ENCODE assay signal across 21 mouse cellular contexts in genomic region chr13:20687453-20687852, GRCm38 (mm10).
DNase-seq lines count a peak whose midpoint lies in the region; ATAC-seq and TF ChIP-seq lines count a peak whose summit lies in the region.
"Had no signal": no experiment of that assay in that cellular context is flagged by ENCODE, and none has a peak within 500 bp of the region (broad histone marks: within the 10 kb centered on the region; RNA-seq: fewer than 3 reads in every experiment).

No protein-coding gene starts in this region.

- no peak for ATAC-seq in hindbrain, embryonic 14.5 days (ENCODE audit: low FRiP score)
- no peak for ATAC-seq in hindbrain, postnatal 0 days
- ATAC-seq in neural tube, embryonic 13.5 days (ENCODE audit: low read depth), result no peak
- no peak for ATAC-seq in neural tube, embryonic 15.5 days (ENCODE audit: low FRiP score)
- ATAC-seq: forebrain, embryonic 14.5 days had no signal

- peak overlapping the region; percentile 43; the same call in 1 of the 2 replicates for H3K27ac ChIP-seq in hindbrain, embryonic 14.5 days
- no peak overlapping the region for H3K27ac ChIP-seq in hindbrain, postnatal 0 days
- peak overlapping the region; percentile 2; the same call in 1 of the 2 replicates for H3K27ac ChIP-seq in neural tube, embryonic 13.5 days (replicated peaks)
- H3K27ac ChIP-seq in neural tube, embryonic 15.5 days (replicated peaks), result peak overlapping the region; percentile 37; the same call in 1 of the 2 replicates
- H3K27ac ChIP-seq: embryonic facial prominence, embryonic 15.5 days; forebrain, embryonic 10.5 days; heart, embryonic 10.5 days; hindbrain, embryonic 15.5 days had no signal

- H3K4me1 ChIP-seq in hindbrain, embryonic 14.5 days (replicated peaks; ENCODE audit: control insufficient read depth, insufficient read depth, low read length), result no peaks in the 10 kb centered on the region
- no peaks in the 10 kb centered on the region for H3K4me1 ChIP-seq in hindbrain, postnatal 0 days (ENCODE audit: insufficient read depth, low read length)
- H3K4me1 ChIP-seq in neural tube, embryonic 13.5 days (replicated peaks), result peaks cover 9% of the 10 kb centered on the region; the same call in 1 of the 2 replicates
- 0 out of 2 replicates have a peak, but pooled peaks cover 4% of the 10 kb centered on the region for H3K4me1 ChIP-seq in neural tube, embryonic 15.5 days
- H3K4me1 ChIP-seq: embryonic facial prominence, embryonic 15.5 days; forebrain, embryonic 10.5 days; heart, embryonic 10.5 days; hindbrain, embryonic 15.5 days had no signal

- no peaks in the 10 kb centered on the region for H3K9me3 ChIP-seq in hindbrain, embryonic 14.5 days (ENCODE audit: control insufficient read depth, low read length)
- no peaks in the 10 kb centered on the region for H3K9me3 ChIP-seq in hindbrain, postnatal 0 days (ENCODE audit: low read length)
- H3K9me3 ChIP-seq in neural tube, embryonic 13.5 days, result no peaks in the 10 kb centered on the region
- no peaks in the 10 kb centered on the region for H3K9me3 ChIP-seq in neural tube, embryonic 15.5 days (replicated peaks)
- H3K9me3 ChIP-seq: embryonic facial prominence, embryonic 15.5 days; forebrain, embryonic 10.5 days; heart, embryonic 10.5 days; hindbrain, embryonic 15.5 days had no signal

- no peak overlapping the region for H3K9ac ChIP-seq in hindbrain, embryonic 14.5 days
- H3K9ac ChIP-seq in hindbrain, postnatal 0 days (replicated peaks; ENCODE audit: low read length), result no peak overlapping the region
- H3K9ac ChIP-seq in neural tube, embryonic 13.5 days, result no peak overlapping the region
- no peak overlapping the region for H3K9ac ChIP-seq in neural tube, embryonic 15.5 days (replicated peaks)
- H3K9ac ChIP-seq: embryonic facial prominence, embryonic 15.5 days; hindbrain, embryonic 15.5 days had no signal

- no peak overlapping the region for H3K4me3 ChIP-seq in hindbrain, embryonic 14.5 days (replicated peaks; ENCODE audit: low read length)
- H3K4me3 ChIP-seq in hindbrain, postnatal 0 days (ENCODE audit: low read length), result no peak overlapping the region
- H3K4me3 ChIP-seq in neural tube, embryonic 13.5 days, result no peak overlapping the region
- no peak overlapping the region for H3K4me3 ChIP-seq in neural tube, embryonic 15.5 days (replicated peaks)
- H3K4me3 ChIP-seq: embryonic facial prominence, embryonic 15.5 days; erythroblast, embryonic 14.5 days; forebrain, embryonic 10.5 days; heart, embryonic 10.5 days; hindbrain, embryonic 15.5 days had no signal

- no peak overlapping the region for H3K4me2 ChIP-seq in hindbrain, embryonic 14.5 days (replicated peaks)
- H3K4me2 ChIP-seq in hindbrain, postnatal 0 days (ENCODE audit: low read depth, low read length), result no peak overlapping the region
- no peak overlapping the region for H3K4me2 ChIP-seq in neural tube, embryonic 13.5 days
- H3K4me2 ChIP-seq in neural tube, embryonic 15.5 days, result peak overlapping the region; percentile 30; the same call in 1 of the 2 replicates
- H3K4me2 ChIP-seq: embryonic facial prominence, embryonic 15.5 days had no signal

- TF ChIP-seq CTCF in hindbrain, postnatal 0 days (IDR thresholded peaks at IDR 0.05; ENCODE audit: low read depth), result no peak

- 95% methylated on average over 1 of the region's 1 CpGs for WGBS in hindbrain, embryonic 14.5 days
- WGBS in hindbrain, postnatal 0 days, result 90% methylated on average over 1 of the region's 1 CpGs
- 94% methylated on average over 1 of the region's 1 CpGs for whole genome bisulfite sequencing in neural tube, embryonic 13.5 days
- WGBS in neural tube, embryonic 15.5 days, result 77% methylated on average over 1 of the region's 1 CpGs

- H3K27me3 ChIP-seq in hindbrain, embryonic 14.5 days (ENCODE audit: control insufficient read depth, insufficient read depth, low read length), result no peaks in the 10 kb centered on the region
- no peaks in the 10 kb centered on the region for H3K27me3 ChIP-seq in hindbrain, postnatal 0 days (ENCODE audit: insufficient read depth, low read length)
- no peaks in the 10 kb centered on the region for H3K27me3 ChIP-seq in neural tube, embryonic 13.5 days
- H3K27me3 ChIP-seq in neural tube, embryonic 15.5 days (replicated peaks), result no peaks in the 10 kb centered on the region
- H3K27me3 ChIP-seq: embryonic facial prominence, embryonic 15.5 days; hindbrain, embryonic 15.5 days had no signal

- H3K36me3 ChIP-seq in hindbrain, embryonic 14.5 days (replicated peaks; ENCODE audit: control insufficient read depth, insufficient read depth), result no peaks in the 10 kb centered on the region
- H3K36me3 ChIP-seq in hindbrain, postnatal 0 days (ENCODE audit: insufficient read depth, low read length), result no peaks in the 10 kb centered on the region
- H3K36me3 ChIP-seq in neural tube, embryonic 13.5 days, result no peaks in the 10 kb centered on the region
- no peaks in the 10 kb centered on the region for H3K36me3 ChIP-seq in neural tube, embryonic 15.5 days
- H3K36me3 ChIP-seq: embryonic facial prominence, embryonic 15.5 days; forebrain, embryonic 10.5 days; heart, embryonic 10.5 days; hindbrain, embryonic 15.5 days had no signal

- DNase-seq in hindbrain, embryonic 14.5 days (ENCODE audit: low spot score), result peak; percentile 10
- no peak for DNase-seq in hindbrain, postnatal 0 days (ENCODE audit: low spot score)
- DNase-seq in neural tube, embryonic 10.5 days (ENCODE audit: extremely low spot score, low spot score), result no peak
- peak; percentile 5 to 35 for DNase-seq in frontal cortex, postnatal 36 days (ENCODE audit: low spot score in 2 of 2)
- no peak for DNase-seq in layer of hippocampus, adult 11-12 months (ENCODE audit: low spot score)
- no peak for DNase-seq in thymus, postnatal 25 days
- DNase-seq: adrenal gland, adult 2 months; adrenal gland, postnatal 25 days; cerebellum, adult 2 months; gastrocnemius, postnatal 36 days; heart, adult 18-20 months; heart, postnatal 10 days; heart, postnatal 4 days had no signal

Comparison
In these comparisons a context has a peak if more than half of its experiments do, and no peak if none do; other contexts are left out.
1. DNase-seq: peak in hindbrain, embryonic 14.5 days (single experiment) and frontal cortex, postnatal 36 days (2 of 2); none in hindbrain, postnatal 0 days (single experiment), neural tube, embryonic 10.5 days (single experiment), layer of hippocampus, adult 11-12 months (single experiment) and thymus, postnatal 25 days (single experiment).